Mouse (Mus musculus): ENCODE measurements around the gene Lrrc28. TPM values are rescaled to one million over a fixed set of nuclear protein-coding genes. Genes with fewer than 3 reads are reported as not detected.

The Lrrc28 gene
- polyA plus RNA-seq, 1 experiment from 2014 or later, result 22.3 TPM

DNA sequence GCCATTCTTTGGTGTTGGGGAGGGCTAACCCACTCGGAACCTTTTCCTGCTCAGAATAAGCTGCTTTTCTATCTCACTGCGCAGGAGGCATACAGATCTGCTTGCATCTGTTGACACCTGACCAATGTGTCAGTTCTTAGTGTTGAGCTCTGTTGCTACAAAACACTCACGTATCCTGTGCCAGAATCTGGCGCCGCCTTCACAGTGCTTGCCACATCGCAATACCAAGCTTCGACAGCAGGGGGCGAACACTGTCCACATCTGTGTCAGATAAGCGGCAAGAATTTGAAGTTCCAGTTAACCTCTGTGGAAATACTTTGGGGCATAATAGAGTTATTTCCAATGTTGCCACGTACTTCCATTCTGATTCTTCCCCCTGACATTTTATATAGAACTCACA is 27.6 kb upstream of the Lrrc28 start:
- Histone ChIP-seq H3K9me3 (no peaks in the 10 kb centered on the region), H3K27me3 (no peaks in the 10 kb centered on the region), H3K36me3 (peaks cover 67% of the 10 kb centered on the region), H3K4me3 (no peak overlapping the region), H3K4me1 (0 out of 2 replicates have a peak, but pooled peaks cover 2% of the 10 kb centered on the region), H3K9ac (no peak overlapping the region), H3K4me2 (replicated peaks) (no peak overlapping the region), H3K27ac (no peak overlapping the region)
- ATAC-seq (ENCODE audit: low FRiP score, low read depth), result peak; percentile 36; the same call in 1 of the 2 replicates
- WGBS, result 11% methylated on average over 10 of the region's 10 CpGs

DNA sequence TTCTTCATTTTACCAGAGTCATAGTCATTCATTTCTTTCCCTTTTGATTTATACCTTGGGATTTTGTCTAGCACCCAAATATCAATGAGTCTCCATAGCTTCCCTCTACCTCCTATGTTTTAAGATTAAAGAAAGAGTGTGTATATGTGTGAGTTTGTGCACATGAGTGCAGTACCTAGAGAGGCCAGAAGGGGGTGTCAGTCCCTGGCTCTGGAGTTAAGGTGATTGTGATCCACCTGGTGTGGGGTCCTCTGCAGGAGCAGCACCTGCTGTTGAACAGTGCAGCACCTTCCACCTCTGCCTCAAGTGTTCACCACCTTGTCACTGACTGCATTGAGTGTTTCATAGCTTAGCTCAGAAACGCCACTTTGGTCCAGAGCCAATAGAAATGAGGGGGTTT is 25.9 kb upstream of the Lrrc28 start:
- Histone ChIP-seq H3K27me3 (no peaks in the 10 kb centered on the region), H3K9me3 (no peaks in the 10 kb centered on the region), H3K4me2 (replicated peaks) (no peak overlapping the region), H3K27ac (no peak overlapping the region), H3K9ac (no peak overlapping the region), H3K36me3 (peaks cover 78% of the 10 kb centered on the region), H3K4me1 (0 out of 2 replicates have a peak, but pooled peaks cover 2% of the 10 kb centered on the region), H3K4me3 (no peak overlapping the region)
- no peak for ATAC-seq (ENCODE audit: low FRiP score, low read depth)
- 97% methylated on average over 1 of the region's 1 CpGs for WGBS

DNA sequence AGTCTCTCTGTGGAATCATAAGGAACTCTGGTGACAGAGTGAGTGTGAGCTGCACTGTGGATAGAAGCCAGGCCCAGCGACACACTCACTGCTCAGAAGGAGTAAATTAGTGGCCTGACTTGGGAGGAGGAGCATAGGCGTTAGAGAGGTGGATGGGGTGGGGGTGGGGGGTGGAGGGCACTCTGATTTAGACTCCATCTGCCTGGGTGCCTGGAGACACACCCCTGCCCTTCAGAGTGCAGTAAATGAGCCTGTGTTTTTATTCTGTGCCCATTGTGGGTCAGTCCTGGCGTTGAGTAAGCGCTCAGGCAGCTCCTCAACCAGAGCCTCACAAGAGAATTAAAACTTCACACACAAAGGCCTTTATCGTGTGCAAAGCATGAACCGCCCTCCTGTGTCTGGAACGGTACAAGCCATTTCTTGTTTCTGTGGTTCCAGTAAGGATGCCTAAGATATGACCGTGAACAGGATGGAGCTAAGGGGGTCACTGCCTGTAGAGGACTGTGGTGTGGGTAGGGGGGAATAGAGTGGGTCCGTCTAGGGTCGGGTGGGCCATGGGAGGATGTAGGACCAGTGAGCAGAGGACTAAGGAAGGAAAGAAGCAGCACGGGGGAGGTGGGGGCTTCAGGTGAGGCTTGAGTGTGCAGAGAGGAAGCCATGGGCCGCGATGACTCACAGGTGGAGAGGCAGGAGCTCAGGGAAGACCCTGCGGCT is 19.1 kb upstream of the Lrrc28 start:
- no peak overlapping the region for H3K4me2 ChIP-seq (replicated peaks)
- H3K4me3 ChIP-seq, result no peak overlapping the region
- WGBS, result 76% methylated on average over 14 of the region's 14 CpGs
- no peak overlapping the region for H3K9ac ChIP-seq
- H3K9me3 ChIP-seq, result no peaks in the 10 kb centered on the region
- H3K27me3 ChIP-seq, result no peaks in the 10 kb centered on the region
- peaks cover 68% of the 10 kb centered on the region for H3K36me3 ChIP-seq
- H3K4me1 ChIP-seq, result 0 out of 2 replicates have a peak, but pooled peaks cover 5% of the 10 kb centered on the region
- no peak overlapping the region for H3K27ac ChIP-seq
- ATAC-seq (ENCODE audit: low FRiP score, low read depth), result no peak

DNA sequence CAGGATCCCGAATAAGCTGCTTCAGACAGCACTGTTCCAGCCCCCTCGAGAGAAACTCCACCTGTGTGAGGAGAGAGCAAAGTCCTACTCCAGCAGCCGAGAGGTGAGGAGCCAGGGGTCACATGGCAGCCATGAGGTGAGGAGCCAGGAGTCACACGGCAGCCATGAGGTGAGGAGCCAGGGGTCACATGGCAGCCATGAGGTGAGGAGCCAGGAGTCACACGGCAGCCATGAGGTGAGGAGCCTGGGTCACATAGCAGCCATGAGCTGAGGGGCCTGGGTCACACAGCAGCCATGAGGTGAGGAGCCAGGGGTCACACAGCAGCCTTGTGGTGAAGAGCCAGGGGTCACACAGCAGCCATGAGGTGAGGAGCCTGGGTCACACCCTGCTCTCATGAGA is 17.4 kb upstream of the Lrrc28 start:
- no peak for ATAC-seq (ENCODE audit: low FRiP score, low read depth)
- no peak overlapping the region for H3K9ac ChIP-seq
- H3K27me3 ChIP-seq, result no peaks in the 10 kb centered on the region
- 74% methylated on average over 5 of the region's 5 CpGs for WGBS
- H3K4me3 ChIP-seq, result no peak overlapping the region
- H3K9me3 ChIP-seq, result no peaks in the 10 kb centered on the region
- H3K27ac ChIP-seq, result no peak overlapping the region
- peaks cover 51% of the 10 kb centered on the region for H3K36me3 ChIP-seq
- peaks cover 11% of the 10 kb centered on the region; the same call in 1 of the 2 replicates for H3K4me1 ChIP-seq
- no peak overlapping the region for H3K4me2 ChIP-seq (replicated peaks)

DNA sequence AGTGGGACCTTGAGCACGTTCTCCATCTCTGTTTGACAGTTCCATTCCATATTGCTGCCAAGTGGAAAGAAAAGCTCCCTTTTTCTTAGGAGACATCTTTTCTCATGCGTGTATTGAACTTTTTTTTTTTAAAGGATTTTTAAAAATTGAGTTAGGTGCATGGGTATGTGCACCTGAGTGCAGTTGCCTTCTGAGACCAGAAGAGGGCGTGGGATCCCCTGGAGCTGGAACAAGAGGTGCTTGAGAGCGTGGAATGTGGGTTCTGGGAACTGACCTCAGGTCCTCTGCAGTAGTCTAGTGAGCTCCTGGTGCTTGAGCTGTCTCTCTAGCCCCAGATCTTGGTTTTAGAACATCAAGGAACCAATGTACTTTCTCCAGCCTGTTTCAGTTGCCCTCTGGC is 13.0 kb upstream of the Lrrc28 start:
- 87% methylated on average over 4 of the region's 4 CpGs for WGBS
- H3K27ac ChIP-seq, result peak overlapping the region; percentile 28; the same call in 1 of the 2 replicates
- ATAC-seq (ENCODE audit: low FRiP score, low read depth), result no peak
- no peak overlapping the region for H3K4me2 ChIP-seq (replicated peaks)
- peaks cover 35% of the 10 kb centered on the region for H3K4me1 ChIP-seq
- H3K9ac ChIP-seq, result no peak overlapping the region
- peaks cover 16% of the 10 kb centered on the region for H3K36me3 ChIP-seq
- no peaks in the 10 kb centered on the region for H3K27me3 ChIP-seq
- no peak overlapping the region for H3K4me3 ChIP-seq
- H3K9me3 ChIP-seq, result no peaks in the 10 kb centered on the region

DNA sequence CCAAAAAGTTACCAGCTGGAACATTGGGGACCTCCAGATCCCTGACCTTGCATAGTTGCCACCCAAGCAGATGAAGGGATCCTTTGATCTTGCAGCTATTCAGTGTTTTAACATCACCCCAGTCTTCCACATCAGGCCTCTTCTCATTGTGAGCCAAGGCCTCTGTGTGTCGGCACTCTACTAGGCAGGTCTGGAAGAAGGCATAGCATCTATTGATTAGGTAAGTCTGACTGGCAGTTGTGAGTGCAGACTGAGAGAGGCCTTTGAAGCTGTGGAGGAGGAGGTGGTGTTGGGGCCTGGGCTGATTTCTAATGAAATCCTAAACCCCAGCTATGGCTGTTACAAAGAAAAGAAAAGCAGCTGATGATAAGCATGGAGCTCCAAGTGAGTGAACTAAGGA is 10.1 kb upstream of the Lrrc28 start:
- Histone ChIP-seq H3K27ac (peak overlapping the region; percentile 55; the same call in 1 of the 2 replicates), H3K4me1 (peaks cover 53% of the 10 kb centered on the region), H3K9me3 (no peaks in the 10 kb centered on the region), H3K27me3 (no peaks in the 10 kb centered on the region), H3K9ac (no peak overlapping the region), H3K4me2 (replicated peaks) (peak overlapping the region; percentile 42), H3K36me3 (0 out of 2 replicates have a peak, but pooled peaks cover 6% of the 10 kb centered on the region), H3K4me3 (0 out of 2 replicates have a peak overlapping the region, but pooled peaks have one; percentile 11)
- peak; percentile 61; the same call in 1 of the 2 replicates for ATAC-seq (ENCODE audit: low FRiP score, low read depth)
- WGBS, result 10% methylated on average over 1 of the region's 1 CpGs

DNA sequence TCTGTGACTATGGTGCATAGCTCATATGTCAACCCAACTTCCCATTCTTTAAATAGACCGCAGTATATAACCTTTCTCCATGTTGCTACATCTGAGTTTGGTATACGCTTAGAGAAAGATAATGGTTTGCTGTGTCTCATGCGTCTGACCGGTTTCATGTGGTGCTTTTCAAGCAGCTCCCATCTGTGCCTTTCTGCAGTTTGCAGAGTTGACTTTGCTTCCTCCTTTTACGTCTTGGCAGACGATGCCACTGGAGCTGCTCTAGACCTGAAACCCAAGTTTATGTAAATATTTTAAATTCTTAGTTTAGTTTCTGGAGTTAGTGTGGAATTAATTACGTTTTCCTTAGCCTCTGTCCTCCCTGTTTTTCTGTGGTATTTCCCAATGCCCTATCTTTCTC is 9.6 kb upstream of the Lrrc28 start:
- Histone ChIP-seq H3K4me3 (no peak overlapping the region), H3K4me1 (peaks cover 58% of the 10 kb centered on the region), H3K9ac (no peak overlapping the region), H3K36me3 (0 out of 2 replicates have a peak, but pooled peaks cover 6% of the 10 kb centered on the region), H3K27ac (peak overlapping the region; percentile 55; the same call in 1 of the 2 replicates), H3K4me2 (replicated peaks) (peak overlapping the region; percentile 42; the same call in 1 of the 2 replicates), H3K9me3 (no peaks in the 10 kb centered on the region), H3K27me3 (no peaks in the 10 kb centered on the region)
- ATAC-seq (ENCODE audit: low FRiP score, low read depth), result no peak
- WGBS, result 75% methylated on average over 7 of the region's 7 CpGs

DNA sequence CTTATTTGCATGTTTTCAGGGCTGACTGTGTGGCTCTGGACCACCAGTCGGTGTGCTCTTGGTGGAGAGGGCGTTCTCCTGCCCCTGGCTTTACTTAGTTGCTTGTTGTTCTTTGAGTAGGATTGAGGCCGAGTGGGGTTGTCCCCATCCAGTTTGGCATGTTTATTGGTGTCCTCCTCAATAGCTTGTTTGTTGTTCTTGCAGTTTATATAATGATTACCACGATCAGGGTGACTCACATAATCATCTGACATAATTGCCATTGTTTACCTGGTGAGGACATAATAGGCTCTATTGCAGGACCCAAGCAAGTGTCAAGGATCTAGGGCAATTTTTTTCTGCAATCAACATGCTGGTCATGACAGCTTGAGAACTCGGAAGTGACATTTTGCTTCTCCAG is 7.1 kb upstream of the Lrrc28 start:
- Histone ChIP-seq H3K4me3 (no peak overlapping the region), H3K4me1 (peaks cover 65% of the 10 kb centered on the region), H3K4me2 (replicated peaks) (peak overlapping the region; percentile 30; the same call in 1 of the 2 replicates), H3K27me3 (no peaks in the 10 kb centered on the region), H3K36me3 (0 out of 2 replicates have a peak, but pooled peaks cover 6% of the 10 kb centered on the region), H3K27ac (no peak overlapping the region; the same call in 1 of the 2 replicates), H3K9ac (no peak overlapping the region), H3K9me3 (no peaks in the 10 kb centered on the region)
- 51% methylated on average over 5 of the region's 5 CpGs for WGBS
- no peak for ATAC-seq (ENCODE audit: low FRiP score, low read depth)

DNA sequence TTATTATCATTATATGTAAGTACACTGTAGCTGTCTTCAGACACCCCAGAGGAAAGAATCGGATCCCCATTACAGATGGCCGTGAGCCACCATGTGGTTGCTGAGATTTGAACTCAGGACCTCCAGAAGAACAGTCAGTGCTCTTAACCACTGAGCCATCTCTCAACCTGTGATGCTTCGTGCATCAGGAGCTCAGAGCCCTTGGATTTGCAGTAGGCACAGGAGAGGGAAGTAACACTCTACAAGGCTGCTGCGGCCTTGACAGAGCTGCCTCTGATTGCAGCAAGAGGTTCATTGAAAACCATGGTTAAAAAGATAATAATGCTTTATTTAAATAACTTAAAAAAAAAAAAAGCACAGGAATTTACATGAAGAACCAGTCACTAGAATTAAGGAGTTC is 3.3 kb upstream of the Lrrc28 start:
- H3K27ac ChIP-seq, result no peak overlapping the region
- 62% methylated on average over 4 of the region's 4 CpGs for WGBS
- H3K4me1 ChIP-seq, result peaks cover 59% of the 10 kb centered on the region
- H3K9ac ChIP-seq, result peak overlapping the region; percentile 67
- H3K4me3 ChIP-seq, result peak overlapping the region; percentile 51
- peak overlapping the region; percentile 80 for H3K4me2 ChIP-seq (replicated peaks)
- H3K9me3 ChIP-seq, result no peaks in the 10 kb centered on the region
- no peaks in the 10 kb centered on the region for H3K36me3 ChIP-seq
- H3K27me3 ChIP-seq, result no peaks in the 10 kb centered on the region
- no peak for ATAC-seq (ENCODE audit: low FRiP score, low read depth)

DNA sequence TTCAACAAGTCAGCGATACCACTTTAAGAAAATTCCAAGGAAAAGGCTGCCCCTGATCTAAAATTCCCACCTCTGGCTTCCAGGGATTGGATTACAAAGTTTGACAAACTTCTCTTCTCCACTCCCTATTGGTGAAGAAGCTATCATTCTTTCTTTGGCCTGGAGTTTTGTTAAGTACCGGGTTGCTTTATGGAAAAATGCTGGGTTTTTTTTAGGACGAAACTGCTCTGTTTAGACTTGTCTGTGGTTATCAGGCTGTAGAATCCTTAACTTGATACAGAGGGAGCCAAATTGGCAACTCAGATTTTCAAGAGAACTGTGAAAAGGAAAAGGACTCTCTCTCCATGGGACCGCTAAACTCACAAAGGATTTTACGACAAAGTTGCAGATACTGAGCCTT is 2.2 kb upstream of the Lrrc28 start, which contains the start of gene Ttc23:
Ttc23 (plus strand) TSS at position 134 of the 400 bp plus-strand sequence.
- Histone ChIP-seq H3K4me3 (peak within 1 kb of the TSS; percentile 62), H3K27me3 (no peaks in the 10 kb centered on the region), H3K4me1 (peaks cover 51% of the 10 kb centered on the region), H3K36me3 (no peaks in the 10 kb centered on the region), H3K27ac (peak within 1 kb of the TSS; percentile 85), H3K9ac (peak within 1 kb of the TSS; percentile 80), H3K4me2 (replicated peaks) (peak within 1 kb of the TSS; percentile 89), H3K9me3 (no peaks in the 10 kb centered on the region)
- ATAC-seq (ENCODE audit: low FRiP score, low read depth), result 0 out of 2 replicates have a peak, but pooled peaks have one; percentile 16
- WGBS, result under 1% methylated on average over 5 of the region's 5 CpGs

DNA sequence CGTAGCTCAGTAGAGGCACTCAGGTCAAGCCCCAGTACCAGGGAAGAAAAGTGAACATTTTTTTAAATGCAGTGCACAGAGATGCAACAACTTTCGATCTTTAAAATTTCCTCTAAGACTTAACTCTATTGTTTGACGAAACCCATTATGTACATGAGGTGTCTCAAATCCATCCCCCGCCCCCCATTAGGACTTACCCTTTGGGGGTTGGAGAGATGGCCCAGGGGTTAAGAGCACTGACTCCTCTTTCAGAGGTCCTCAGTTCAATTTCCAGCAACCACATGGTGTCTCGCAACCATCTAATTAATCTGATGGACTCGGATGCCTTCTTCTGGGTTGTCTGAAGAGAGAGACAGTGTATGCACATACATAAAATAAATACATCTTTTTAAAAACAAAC is 1.1 kb upstream of the Lrrc28 start:
- ATAC-seq (ENCODE audit: low FRiP score, low read depth), result no peak
- Histone ChIP-seq H3K9ac (peak overlapping the region; percentile 80), H3K27ac (peak overlapping the region; percentile 85), H3K36me3 (no peaks in the 10 kb centered on the region), H3K4me3 (peak overlapping the region; percentile 62), H3K4me2 (replicated peaks) (peak overlapping the region; percentile 89), H3K27me3 (no peaks in the 10 kb centered on the region), H3K9me3 (no peaks in the 10 kb centered on the region), H3K4me1 (peaks cover 43% of the 10 kb centered on the region)
- WGBS, result 9% methylated on average over 6 of the region's 6 CpGs

DNA sequence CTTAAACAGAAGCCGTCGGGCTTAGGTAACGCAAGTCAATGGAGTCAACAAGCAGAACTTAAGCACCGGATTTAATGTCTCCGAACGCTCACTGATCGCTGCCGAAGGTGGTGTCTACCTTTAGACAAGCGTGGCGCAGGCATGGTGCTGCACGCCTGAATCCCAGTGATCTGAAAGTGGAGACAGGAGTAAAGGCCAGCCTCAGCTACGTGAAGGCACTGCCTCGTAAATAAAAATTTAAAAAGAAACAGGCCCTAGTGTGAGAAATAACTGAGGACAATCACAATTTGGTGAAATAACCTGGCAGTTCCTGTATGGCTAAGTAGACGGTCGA is 580 bp upstream of the Lrrc28 start:
- no peaks in the 10 kb centered on the region for H3K9me3 ChIP-seq
- H3K4me2 ChIP-seq (replicated peaks), result peak overlapping the region; percentile 89
- H3K27me3 ChIP-seq, result no peaks in the 10 kb centered on the region
- ATAC-seq (ENCODE audit: low FRiP score, low read depth), result peak; percentile 9; the same call in 1 of the 2 replicates
- H3K4me1 ChIP-seq, result peaks cover 38% of the 10 kb centered on the region
- peak overlapping the region; percentile 62 for H3K4me3 ChIP-seq
- H3K27ac ChIP-seq, result peak overlapping the region; percentile 85
- H3K36me3 ChIP-seq, result peaks cover 4% of the 10 kb centered on the region; the same call in 1 of the 2 replicates
- H3K9ac ChIP-seq, result peak overlapping the region; percentile 80
- WGBS, result under 1% methylated on average over 15 of the region's 15 CpGs
